Mouse (Mus musculus) heart, adult 2 months (tissue): ENCODE data around the gene Fam53b.

ENCODE experiments used
- CTCF ChIP-seq: fragments of 200-600 bp; IDR thresholded peaks from 2 replicates; pipeline ENCODE4 v1.8.1; 2022; ENCODE audit warnings: antibody characterized with exemption, mild to moderate bottlenecking, moderate library complexity
- POLR2A ChIP-seq: fragments of 200-500 bp; IDR thresholded peaks from 2 replicates; pipeline ENCODE4 v1.6.1; 2011; ENCODE audit warnings: mild to moderate bottlenecking, low read depth, low read length, control low read depth; ENCODE audit not compliant: insufficient read depth

- no peak for TF ChIP-seq CTCF
- no peak for TF ChIP-seq POLR2A
Observed at GRCm38 (mm10) chr7:132842455-132842854, 28.8 kb upstream of the Fam53b start.
